Mouse (Mus musculus): ENCODE measurements at regions not wholly inside any gene's neighbourhood (a gene's known extent, or its start where the extent isn't known, plus 50 kb on each side); places are given as distances from the start of the nearest gene placed in this dataset.
A peak's percentile ranks its signal among the peaks of the same experiment; 100 is the strongest.
"Not testable (repeated sequence)": the region's sequence is repeated elsewhere in the genome, so short reads cannot be mapped to it uniquely, and the experiment has no call there.

- 86% methylated on average over 11 of the region's 11 CpGs for WGBS
- no peaks in the 10 kb centered on the region for H3K27me3 ChIP-seq (ENCODE audit: control insufficient read depth, insufficient read depth, low read length)
- ATAC-seq (ENCODE audit: low FRiP score, low TSS enrichment) (no peak), DNase-seq (no peak)
- no peak overlapping the region for H3K9ac ChIP-seq (replicated peaks; ENCODE audit: low read length)
- H3K27ac ChIP-seq (replicated peaks; ENCODE audit: low read depth, low read length), result no peak overlapping the region
- H3K9me3 ChIP-seq (ENCODE audit: control insufficient read depth, low read length), result no peaks in the 10 kb centered on the region
- no peak overlapping the region for H3K4me3 ChIP-seq (replicated peaks; ENCODE audit: low read depth, low read length)
- H3K4me2 ChIP-seq (ENCODE audit: low read length), result no peak overlapping the region
- no peaks in the 10 kb centered on the region for H3K36me3 ChIP-seq (ENCODE audit: control insufficient read depth, insufficient read depth, low read length)
- H3K4me1 ChIP-seq (ENCODE audit: control insufficient read depth, insufficient read depth, low read length), result peaks cover 11% of the 10 kb centered on the region
Measured at GRCm38 (mm10) chr2:17855566-17856264, 124.5 kb upstream of the Nebl start.

- no peak for ATAC-seq (ENCODE audit: low FRiP score, low TSS enrichment)
- WGBS, result 37% methylated on average over 3 of the region's 3 CpGs
- H3K9me3 ChIP-seq (ENCODE audit: control insufficient read depth, low read length), result no peaks in the 10 kb centered on the region
Measured at GRCm38 (mm10) chr2:17854088-17854487, 122.8 kb upstream of the Nebl start.

GRCm38 (mm10) chr2:17853500-17854011, 122.3 kb upstream of the Nebl start:
- 28% methylated on average over 11 of the region's 11 CpGs for WGBS
- DNase-seq (peak; percentile 43), ATAC-seq (ENCODE audit: low FRiP score, low TSS enrichment) (peak; percentile 32; the same call in 1 of the 2 replicates)
- peak overlapping the region; percentile 47 for H3K4me2 ChIP-seq (ENCODE audit: low read length)
- no peaks in the 10 kb centered on the region for H3K36me3 ChIP-seq (ENCODE audit: control insufficient read depth, insufficient read depth, low read length)
- peaks cover 11% of the 10 kb centered on the region for H3K4me1 ChIP-seq (ENCODE audit: control insufficient read depth, insufficient read depth, low read length)
- no peaks in the 10 kb centered on the region for H3K27me3 ChIP-seq (ENCODE audit: control insufficient read depth, insufficient read depth, low read length)
- H3K9ac ChIP-seq (replicated peaks; ENCODE audit: low read length), result no peak overlapping the region; the same call in 1 of the 2 replicates
- no peak overlapping the region; the same call in 1 of the 2 replicates for H3K4me3 ChIP-seq (replicated peaks; ENCODE audit: low read depth, low read length)
- no peak overlapping the region for H3K27ac ChIP-seq (replicated peaks; ENCODE audit: low read depth, low read length)
- no peaks in the 10 kb centered on the region for H3K9me3 ChIP-seq (ENCODE audit: control insufficient read depth, low read length)

More at GRCm38 (mm10) chr2:17854088-17854487, 122.8 kb upstream of the Nebl start:
- no peak overlapping the region for H3K27ac ChIP-seq (replicated peaks; ENCODE audit: low read depth, low read length)
- no peaks in the 10 kb centered on the region for H3K36me3 ChIP-seq (ENCODE audit: control insufficient read depth, insufficient read depth, low read length)
- H3K4me1 ChIP-seq (ENCODE audit: control insufficient read depth, insufficient read depth, low read length), result peaks cover 11% of the 10 kb centered on the region
- no peaks in the 10 kb centered on the region for H3K27me3 ChIP-seq (ENCODE audit: control insufficient read depth, insufficient read depth, low read length)
- no peak overlapping the region for H3K4me3 ChIP-seq (replicated peaks; ENCODE audit: low read depth, low read length)
- DNase-seq, result no peak
- H3K4me2 ChIP-seq (ENCODE audit: low read length), result no peak overlapping the region
- H3K9ac ChIP-seq (replicated peaks; ENCODE audit: low read length), result no peak overlapping the region

GRCm38 (mm10) chr2:17852740-17853499, 121.7 kb upstream of the Nebl start:
- Histone ChIP-seq H3K9me3 (ENCODE audit: control insufficient read depth, low read length) (no peaks in the 10 kb centered on the region), H3K27ac (replicated peaks; ENCODE audit: low read depth, low read length) (no peak overlapping the region), H3K4me1 (ENCODE audit: control insufficient read depth, insufficient read depth, low read length) (peaks cover 11% of the 10 kb centered on the region), H3K4me2 (ENCODE audit: low read length) (peak overlapping the region; percentile 47), H3K4me3 (replicated peaks; ENCODE audit: low read depth, low read length) (peak overlapping the region; percentile 16), H3K36me3 (ENCODE audit: control insufficient read depth, insufficient read depth, low read length) (no peaks in the 10 kb centered on the region), H3K27me3 (ENCODE audit: control insufficient read depth, insufficient read depth, low read length) (no peaks in the 10 kb centered on the region), H3K9ac (replicated peaks; ENCODE audit: low read length) (no peak overlapping the region; the same call in 1 of the 2 replicates)
- peak; percentile 46 for DNase-seq
- ATAC-seq (ENCODE audit: low FRiP score, low TSS enrichment), result no peak
- WGBS, result 4% methylated on average over 16 of the region's 16 CpGs

- ATAC-seq (ENCODE audit: low FRiP score, low TSS enrichment) (no peak), DNase-seq (no peak)
- H3K4me1 ChIP-seq (ENCODE audit: control insufficient read depth, insufficient read depth, low read length), result peaks cover 11% of the 10 kb centered on the region
- no peaks in the 10 kb centered on the region for H3K9me3 ChIP-seq (ENCODE audit: control insufficient read depth, low read length)
- H3K4me2 ChIP-seq (ENCODE audit: low read length), result no peak overlapping the region
- H3K9ac ChIP-seq (replicated peaks; ENCODE audit: low read length), result no peak overlapping the region
- no peak overlapping the region for H3K4me3 ChIP-seq (replicated peaks; ENCODE audit: low read depth, low read length)
- no peaks in the 10 kb centered on the region for H3K36me3 ChIP-seq (ENCODE audit: control insufficient read depth, insufficient read depth, low read length)
- no peak overlapping the region for H3K27ac ChIP-seq (replicated peaks; ENCODE audit: low read depth, low read length)
- WGBS, result 94% methylated on average over 4 of the region's 4 CpGs
- H3K27me3 ChIP-seq (ENCODE audit: control insufficient read depth, insufficient read depth, low read length), result no peaks in the 10 kb centered on the region
Measured at GRCm38 (mm10) chr2:17850741-17851140, 119.5 kb upstream of the Nebl start.

- H3K9ac ChIP-seq (replicated peaks; ENCODE audit: low read length), result no peak overlapping the region
- DNase-seq (no peak), ATAC-seq (ENCODE audit: low FRiP score, low TSS enrichment) (no peak)
- H3K4me1 ChIP-seq (ENCODE audit: control insufficient read depth, insufficient read depth, low read length), result peaks cover 11% of the 10 kb centered on the region
- H3K4me3 ChIP-seq (replicated peaks; ENCODE audit: low read depth, low read length), result no peak overlapping the region
- no peak overlapping the region for H3K27ac ChIP-seq (replicated peaks; ENCODE audit: low read depth, low read length)
- no peaks in the 10 kb centered on the region for H3K9me3 ChIP-seq (ENCODE audit: control insufficient read depth, low read length)
- WGBS, result 36% methylated on average over 4 of the region's 4 CpGs
- no peaks in the 10 kb centered on the region for H3K36me3 ChIP-seq (ENCODE audit: control insufficient read depth, insufficient read depth, low read length)
- H3K27me3 ChIP-seq (ENCODE audit: control insufficient read depth, insufficient read depth, low read length), result no peaks in the 10 kb centered on the region
- H3K4me2 ChIP-seq (ENCODE audit: low read length), result no peak overlapping the region
Measured at GRCm38 (mm10) chr2:17849267-17849666, 118.0 kb upstream of the Nebl start.

- H3K36me3 ChIP-seq (ENCODE audit: control insufficient read depth, insufficient read depth, low read length); H3K4me2 ChIP-seq (ENCODE audit: low read length); H3K4me1 ChIP-seq (ENCODE audit: control insufficient read depth, insufficient read depth, low read length); H3K4me3 ChIP-seq (replicated peaks; ENCODE audit: low read depth, low read length); H3K9ac ChIP-seq (replicated peaks; ENCODE audit: low read length); H3K27ac ChIP-seq (replicated peaks; ENCODE audit: low read depth, low read length); H3K27me3 ChIP-seq (ENCODE audit: control insufficient read depth, insufficient read depth, low read length); ATAC-seq (ENCODE audit: low FRiP score, low TSS enrichment); H3K9me3 ChIP-seq (ENCODE audit: control insufficient read depth, low read length); DNase-seq: not testable (repeated sequence)
- 88% methylated on average over 5 of the region's 7 CpGs for WGBS
Measured at GRCm38 (mm10) chr2:17845447-17846092, 114.3 kb upstream of the Nebl start.

GRCm38 (mm10) chr2:17844662-17845446, 113.6 kb upstream of the Nebl start:
- peaks cover 2% of the 10 kb centered on the region; the same call in 1 of the 2 replicates for H3K27me3 ChIP-seq (ENCODE audit: control insufficient read depth, insufficient read depth, low read length)
- H3K36me3 ChIP-seq (ENCODE audit: control insufficient read depth, insufficient read depth, low read length), result no peaks in the 10 kb centered on the region
- no peak for DNase-seq
- H3K4me3 ChIP-seq (replicated peaks; ENCODE audit: low read depth, low read length), result no peak overlapping the region
- no peak overlapping the region for H3K4me2 ChIP-seq (ENCODE audit: low read length)
- no peak overlapping the region for H3K27ac ChIP-seq (replicated peaks; ENCODE audit: low read depth, low read length)
- H3K4me1 ChIP-seq (ENCODE audit: control insufficient read depth, insufficient read depth, low read length), result no peaks in the 10 kb centered on the region
- H3K9me3 ChIP-seq (ENCODE audit: control insufficient read depth, low read length), result no peaks in the 10 kb centered on the region
- no peak overlapping the region for H3K9ac ChIP-seq (replicated peaks; ENCODE audit: low read length)
- WGBS, result 88% methylated on average over 8 of the region's 8 CpGs
- no peak for ATAC-seq (ENCODE audit: low FRiP score, low TSS enrichment)

All from midbrain, embryonic 14.5 days (tissue).